Mouse (Mus musculus) spleen, postnatal 4 days (tissue): Measurements from ENCODE around the gene Slc12a8.

ENCODE experiments used
- DNase-seq, 2 experiments: peaks; one replicate each; pipeline ENCODE4 v3.0.0; 2022; ENCODE audit warnings: low spot score in 2 of 2

Slc12a8 gene

DNA sequence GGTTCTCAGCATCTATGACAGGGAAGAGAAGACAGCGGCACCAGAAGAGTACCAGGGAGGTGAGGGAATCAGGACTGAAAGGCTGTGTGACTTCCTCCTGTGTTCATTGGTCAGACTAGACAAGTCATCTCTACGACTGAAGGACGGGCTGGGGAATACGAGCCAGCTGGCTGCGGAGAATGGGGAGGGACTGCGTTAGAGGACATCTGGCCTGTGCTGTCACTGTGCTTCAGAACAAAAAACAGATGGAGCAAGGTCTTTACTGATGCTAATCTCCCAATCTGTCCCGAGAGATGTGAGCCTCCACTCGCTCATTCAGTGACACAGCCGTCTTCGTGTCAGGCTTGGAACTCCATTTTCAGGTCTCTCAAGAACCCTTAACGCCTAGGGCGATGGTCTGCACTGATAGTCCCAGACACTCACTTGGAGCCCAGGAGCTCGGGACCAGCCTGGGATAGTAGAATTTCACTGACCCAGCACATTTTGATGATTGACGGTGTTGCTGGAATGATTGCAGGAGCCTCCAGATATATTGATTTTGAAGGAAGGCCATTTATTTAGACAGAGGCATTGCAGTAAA is 156.5 kb downstream of the Slc12a8 start:
- no peak for DNase-seq

DNA sequence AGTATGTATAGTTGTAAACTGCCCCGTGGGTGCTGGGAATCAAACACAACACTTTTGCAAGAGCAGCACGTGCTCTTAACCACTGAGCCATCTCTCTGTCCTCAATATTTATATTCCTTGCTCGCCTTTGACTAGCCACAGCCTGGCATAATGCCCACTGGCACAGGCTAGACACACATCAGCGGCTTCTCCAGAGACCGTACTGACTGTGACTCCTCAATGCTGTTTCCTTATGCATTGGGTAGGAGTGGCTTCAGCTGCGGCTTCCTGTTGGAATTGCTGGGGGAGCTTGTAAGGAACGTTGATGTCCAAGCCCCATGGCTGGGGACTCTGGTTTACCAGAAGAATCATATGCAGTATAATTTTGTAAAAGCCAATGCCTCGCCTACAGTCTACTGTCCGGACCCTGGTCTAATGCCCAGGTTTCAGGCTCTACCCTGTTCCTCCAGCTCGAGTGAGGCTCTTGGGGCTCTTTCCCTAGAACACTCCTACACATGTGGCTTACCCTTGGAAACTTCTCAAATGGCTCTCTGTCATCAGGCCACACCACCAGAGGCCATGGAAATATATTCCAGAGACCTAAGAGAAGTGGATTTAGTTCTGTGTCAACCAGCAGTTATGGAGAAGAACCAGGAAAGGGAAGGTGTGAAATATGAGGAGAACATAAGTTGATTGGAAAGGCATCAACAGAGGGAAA is 158.2 kb downstream of the Slc12a8 start:
- no peak for DNase-seq

DNA sequence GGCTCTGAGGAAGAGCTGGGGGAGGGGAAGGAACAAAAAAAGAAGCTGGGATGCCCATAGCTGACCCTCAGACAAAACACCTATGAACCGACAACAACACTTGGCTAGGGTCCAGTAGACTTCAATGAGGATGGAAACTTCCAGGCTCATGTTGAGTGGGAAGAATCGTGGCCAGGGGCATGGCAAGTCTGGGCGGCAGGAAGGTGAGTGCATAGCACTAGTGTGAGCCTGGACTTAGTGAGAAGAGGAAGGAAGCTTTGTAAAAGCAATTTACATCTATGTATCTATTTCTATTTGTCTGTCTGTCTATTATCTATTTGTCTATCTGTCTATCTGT is 158.7 kb downstream of the Slc12a8 start:
- DNase-seq: no peak

DNA sequence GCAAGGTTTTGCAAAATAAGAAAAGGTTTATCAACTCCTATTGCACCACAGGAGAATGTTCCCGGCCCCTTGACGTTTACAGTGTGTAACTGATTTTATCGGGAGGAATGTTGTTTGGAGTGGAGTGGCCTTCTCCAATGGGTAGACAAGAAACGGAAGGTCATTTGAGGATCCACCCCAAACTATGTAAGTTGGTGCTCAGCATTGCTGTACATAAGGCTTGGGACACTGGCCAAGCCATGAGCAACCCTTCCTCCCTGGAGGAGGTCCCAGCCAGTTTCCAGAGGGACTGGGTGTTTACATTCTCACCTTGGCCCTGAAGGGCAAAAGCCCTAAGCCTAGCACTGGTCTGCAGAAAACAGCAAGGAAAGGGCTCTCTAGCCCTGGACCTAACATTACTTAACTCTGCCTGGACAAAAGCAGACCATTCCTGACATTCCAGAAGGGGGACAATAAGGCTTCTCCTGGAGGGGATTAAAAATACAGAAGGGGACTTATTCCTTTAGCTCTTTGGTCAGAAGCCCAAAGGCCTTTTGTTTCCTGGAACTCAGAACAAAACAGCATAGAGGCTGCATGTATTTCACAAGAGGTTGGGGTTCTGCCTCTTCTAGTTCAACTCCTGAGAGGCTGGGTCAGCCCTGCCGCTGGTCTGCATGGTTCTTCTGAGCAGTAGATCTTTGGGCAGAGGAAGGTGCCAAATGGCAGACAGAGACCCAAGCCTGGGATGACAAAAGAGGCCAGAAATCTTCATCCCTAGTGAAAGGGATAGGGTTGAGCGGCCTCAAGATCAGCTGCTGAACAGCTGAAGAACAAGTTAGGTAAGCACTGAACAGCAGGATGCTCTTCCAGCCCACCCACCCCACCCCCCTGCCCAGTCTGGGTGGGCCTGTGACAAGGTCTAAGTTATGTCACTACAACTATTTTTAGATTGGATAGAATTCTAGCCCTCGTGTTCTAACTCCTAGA is 159.5 kb downstream of the Slc12a8 start:
- no peak for DNase-seq

DNA sequence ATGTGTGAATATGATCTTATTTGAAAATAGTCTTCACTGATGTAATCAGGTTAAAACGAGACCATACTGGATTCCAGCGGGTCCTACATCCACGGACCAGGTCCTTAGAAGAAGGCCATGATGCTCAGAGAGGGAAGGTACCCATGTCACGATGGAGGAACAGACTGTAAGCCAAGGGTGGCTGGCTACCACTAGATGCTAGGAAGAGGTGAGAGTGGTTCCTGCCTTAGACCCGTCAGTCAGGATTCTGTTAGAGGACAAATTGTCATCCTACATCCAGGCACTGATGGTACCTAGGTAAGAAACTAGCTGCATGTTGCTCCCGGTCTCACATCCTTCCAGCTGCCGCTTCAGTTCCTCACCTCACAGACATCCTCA is 160.2 kb downstream of the Slc12a8 start:
- DNase-seq: no peak

DNA sequence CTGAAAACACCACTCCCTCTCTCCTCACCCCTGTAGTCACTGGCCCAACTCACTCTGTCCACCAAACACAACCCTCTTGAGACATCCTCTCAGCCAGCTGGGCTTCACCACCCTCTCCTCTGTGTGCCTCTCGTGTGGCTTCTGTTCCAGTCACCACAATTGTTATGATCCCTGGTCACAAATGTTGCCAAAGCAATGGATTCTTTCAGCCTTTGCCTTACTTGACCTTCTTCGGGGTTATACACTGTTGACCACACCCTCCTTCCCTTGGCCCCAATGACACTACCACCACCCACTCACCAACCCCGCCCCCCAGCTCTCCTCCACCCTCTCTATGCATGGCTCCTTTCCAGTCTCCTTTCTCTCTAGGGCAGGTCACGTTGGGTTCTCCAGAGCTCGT is 160.8 kb downstream of the Slc12a8 start:
- DNase-seq: no peak

DNA sequence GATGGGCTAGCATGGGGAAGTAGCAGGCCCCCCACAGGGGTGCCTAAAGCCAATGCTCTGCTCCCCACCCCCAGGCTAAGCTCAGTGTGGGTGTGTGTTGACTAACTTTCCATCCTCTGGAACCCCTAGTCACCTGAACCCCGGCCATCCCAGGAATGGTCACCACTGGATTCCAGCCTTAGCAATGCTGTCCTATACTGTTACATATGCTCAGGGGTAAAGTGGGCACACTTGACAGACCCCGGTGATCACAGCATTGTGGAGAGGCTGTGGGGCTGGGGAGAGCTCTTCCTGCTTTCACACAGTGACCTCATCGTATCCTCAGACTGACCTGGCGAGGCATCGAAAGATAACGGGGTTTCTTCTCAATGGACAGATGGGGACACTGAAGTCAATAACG is 163.1 kb downstream of the Slc12a8 start:
- no peak for DNase-seq

DNA sequence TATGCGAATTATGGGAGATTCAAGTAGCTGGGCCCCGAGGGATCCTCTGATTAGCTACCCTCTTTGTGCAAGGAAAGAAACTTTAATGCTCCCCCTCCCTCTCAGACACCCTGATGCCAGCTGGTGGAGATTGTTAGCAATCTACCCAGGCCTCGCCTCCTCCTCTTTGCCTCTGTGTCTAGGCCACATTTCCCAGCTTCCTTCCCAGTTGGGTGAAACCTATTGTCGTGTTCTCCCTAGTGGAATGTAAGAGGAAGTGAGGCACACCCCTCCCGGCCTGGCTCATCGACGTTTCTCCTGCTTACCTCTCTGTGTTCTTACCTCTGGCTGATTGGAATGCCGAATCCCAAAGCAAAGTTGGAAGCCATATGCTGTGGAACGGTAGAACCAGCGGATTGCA is 163.7 kb downstream of the Slc12a8 start:
- DNase-seq: no peak

DNA sequence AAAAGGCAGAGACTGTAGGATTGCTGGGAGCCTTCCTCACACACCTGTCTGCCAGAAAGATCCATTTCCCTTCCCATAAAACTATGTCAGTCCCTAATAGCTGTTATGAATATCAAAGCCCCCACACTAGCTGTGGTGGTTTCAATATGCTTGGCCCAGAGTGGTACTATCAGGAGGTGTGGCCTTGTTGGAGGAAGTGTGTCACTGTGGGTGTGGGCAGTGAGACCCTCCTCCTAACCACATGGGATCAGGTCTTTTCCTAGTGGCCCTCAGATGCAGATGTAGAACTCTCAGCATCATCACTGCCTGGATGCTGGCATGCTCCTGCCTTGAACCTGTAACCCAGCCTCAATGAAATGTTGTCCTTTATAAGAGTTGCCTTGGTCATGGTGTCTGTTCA is 164.5 kb downstream of the Slc12a8 start:
- no peak for DNase-seq

DNA sequence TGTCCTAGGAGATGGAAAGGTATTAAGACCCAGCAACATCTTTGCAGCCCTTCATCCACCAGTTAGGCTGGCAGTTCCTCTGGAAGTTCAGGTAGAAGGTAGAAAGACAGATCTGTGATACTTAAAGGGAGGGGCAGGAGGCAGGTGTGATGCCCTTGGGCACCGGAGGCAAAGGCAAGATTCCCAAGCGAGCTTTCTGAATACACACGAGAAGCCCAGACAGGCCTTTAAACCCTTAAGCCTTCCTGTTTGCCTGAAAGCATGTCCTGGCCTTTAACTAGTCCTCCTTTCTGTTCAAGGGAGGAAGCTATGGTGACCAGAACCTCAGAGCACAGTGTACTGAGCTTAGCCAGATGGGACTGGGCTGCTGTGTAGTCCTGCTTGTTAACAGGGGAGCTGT is 165.5 kb downstream of the Slc12a8 start:
- no peak for DNase-seq

DNA sequence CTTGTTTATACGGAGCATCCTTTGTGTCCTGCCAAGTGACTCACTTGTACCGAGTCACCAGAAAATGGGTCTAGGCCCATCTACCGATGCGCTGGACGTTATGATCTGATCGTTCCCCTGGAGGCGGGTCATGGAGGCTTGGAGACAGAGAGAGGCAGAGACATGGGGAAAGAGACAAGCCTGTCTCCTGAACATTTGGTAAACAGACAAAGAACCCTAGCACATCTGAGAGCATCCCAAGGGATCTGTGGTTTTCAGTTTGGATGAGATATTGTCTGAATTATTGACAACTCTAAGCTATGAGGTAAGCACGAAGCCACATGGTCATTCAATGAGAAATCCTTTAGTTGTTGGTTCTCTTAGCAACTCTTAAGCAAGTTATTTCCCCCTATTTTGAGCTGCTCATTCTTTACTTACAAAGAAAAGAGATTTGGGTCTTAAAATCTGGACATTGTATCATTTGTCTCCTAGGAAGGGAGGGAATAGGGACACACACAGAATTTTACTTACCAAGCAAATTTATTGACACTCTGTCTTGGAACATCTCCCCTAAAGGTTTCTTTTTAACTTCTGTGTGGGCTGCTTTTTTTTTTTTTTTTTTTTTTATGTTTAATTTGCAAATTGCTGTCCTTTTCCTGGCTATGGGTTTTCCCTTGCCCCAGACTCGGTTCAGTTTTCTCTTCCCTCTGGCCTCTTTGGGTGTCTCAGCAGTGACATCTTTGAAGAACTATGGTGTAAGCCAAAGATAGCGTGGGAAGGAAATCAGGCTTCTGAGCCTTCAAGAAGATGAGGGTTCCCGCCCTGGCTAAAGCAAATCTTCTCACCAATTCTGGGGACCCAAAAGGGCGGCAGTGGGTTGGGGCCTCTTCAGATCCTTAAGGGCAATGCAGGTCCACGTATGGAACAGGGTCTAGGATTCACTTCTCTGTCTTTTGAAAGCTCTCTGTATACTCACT is 166.4 kb downstream of the Slc12a8 start:
- no peak for DNase-seq

DNA sequence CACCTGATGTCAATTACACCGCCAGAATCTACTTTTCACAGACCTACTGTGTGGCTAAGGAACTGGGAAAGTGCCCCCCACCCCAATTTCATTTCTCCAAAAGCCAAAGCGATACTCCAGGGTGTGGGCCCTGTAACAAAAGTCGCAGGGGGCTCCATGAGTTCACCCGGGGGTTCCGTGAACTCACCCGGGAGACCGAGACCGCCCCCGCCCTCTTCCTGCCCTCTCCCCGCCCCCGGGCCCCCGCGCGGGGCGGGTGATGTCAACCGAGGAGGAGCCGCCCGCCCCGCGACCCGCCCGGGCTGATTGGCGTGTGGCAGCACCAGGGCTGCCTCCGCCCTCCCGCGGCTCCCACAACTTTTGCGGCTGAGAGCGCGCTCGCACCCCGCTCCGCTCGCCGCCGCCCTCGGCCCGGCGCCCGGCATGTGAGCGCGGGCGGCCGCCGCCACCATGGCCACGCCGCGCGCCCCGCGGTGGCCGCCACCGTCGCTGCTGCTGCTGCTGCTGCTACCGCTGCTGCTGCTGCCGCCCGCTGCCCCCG is 167.1 kb downstream of the Slc12a8 start, which contains the start of gene Heg1:
Gene Heg1, plus strand, starts transcription at position 209 of the 541 bp plus-strand sequence.
- DNase-seq: peak; percentile 81 to 90

DNA sequence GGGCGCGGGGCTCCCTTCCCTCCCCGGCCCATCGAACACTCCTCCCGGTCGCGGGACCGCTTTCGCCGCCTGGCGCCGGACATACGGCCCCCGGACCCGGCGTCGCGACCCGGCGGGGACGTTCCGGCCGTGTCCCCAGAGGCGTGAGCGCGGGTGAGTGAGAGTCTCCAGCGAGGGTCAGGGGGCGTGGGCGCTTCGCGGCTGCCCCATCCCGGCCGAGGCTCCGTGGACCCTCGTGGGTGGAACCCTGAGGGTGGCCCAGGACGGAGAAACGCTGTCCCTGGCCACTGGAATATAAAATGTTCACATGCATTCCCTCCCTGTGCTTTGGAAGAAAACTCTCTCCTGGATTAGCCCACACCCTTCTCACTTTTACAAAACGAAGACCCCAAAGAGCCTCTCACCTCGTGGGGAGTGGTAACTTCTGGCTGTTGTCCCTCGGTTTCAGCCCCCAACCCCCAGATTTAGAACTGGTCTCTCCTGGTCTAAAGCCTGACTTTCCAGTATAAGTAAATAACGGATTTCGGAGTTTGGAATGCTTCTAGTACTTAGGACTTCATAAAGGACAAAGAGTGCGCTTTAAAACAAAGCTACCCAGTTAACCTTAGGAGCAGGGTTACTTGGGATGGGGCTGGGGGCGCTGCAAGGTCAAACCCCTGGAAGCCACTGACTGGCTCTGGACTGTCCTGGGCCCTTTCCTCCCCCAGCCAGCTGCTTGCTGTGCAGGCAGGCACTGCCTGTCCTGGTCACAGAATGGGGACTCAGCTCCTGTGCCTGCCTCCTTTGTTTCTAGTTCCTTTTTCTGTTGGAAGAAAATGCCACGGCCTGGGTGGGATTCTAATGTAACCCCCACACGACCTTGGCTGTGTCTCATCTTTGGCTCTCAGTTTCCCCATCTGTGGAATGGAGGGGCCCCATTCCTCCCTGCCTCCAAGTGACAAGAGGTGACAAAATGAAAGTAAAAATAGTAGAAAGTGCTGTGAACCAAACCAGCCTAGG is 167.9 kb downstream of the Slc12a8 start:
- DNase-seq: peak; percentile 27 to 73

DNA sequence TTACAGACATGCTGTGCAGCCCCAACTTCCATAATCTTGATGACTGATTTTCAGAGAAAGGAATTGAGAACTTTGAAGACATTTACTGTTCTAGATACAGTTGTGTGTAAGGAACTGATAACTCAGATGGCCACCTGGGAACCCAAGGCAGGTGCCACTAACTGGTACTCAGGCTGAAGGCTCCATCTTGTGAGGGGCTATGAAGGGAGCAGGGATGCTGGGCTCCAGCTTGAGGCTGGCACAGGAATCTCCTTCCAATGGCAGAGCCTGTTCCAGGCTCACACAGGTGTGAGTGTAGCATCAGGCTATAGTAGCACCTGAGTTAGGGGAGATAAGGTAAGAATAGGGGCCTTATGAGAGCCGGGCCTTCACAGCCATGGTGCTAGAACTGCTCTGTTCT is 168.9 kb downstream of the Slc12a8 start:
- DNase-seq: no peak

DNA sequence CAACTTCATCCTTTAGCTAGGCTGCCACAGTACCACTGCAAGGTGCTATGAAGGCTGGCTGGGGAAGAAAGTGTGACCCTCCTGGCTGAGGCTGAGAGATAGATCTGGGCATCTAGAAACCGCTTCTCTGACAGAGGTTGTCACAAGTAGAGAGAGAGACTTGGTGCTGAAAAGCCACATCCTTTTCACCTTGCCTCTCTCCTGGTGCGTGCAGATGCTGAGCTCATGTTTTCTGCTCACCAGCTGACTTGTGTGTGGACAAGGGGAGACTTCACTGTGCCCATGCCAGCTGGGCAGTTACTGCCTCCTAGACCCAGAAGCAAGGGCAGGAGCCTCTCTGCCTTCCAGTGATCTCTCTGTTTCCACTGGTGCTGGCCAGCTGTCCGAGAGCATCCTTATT is 170.6 kb downstream of the Slc12a8 start:
- no peak for DNase-seq

DNA sequence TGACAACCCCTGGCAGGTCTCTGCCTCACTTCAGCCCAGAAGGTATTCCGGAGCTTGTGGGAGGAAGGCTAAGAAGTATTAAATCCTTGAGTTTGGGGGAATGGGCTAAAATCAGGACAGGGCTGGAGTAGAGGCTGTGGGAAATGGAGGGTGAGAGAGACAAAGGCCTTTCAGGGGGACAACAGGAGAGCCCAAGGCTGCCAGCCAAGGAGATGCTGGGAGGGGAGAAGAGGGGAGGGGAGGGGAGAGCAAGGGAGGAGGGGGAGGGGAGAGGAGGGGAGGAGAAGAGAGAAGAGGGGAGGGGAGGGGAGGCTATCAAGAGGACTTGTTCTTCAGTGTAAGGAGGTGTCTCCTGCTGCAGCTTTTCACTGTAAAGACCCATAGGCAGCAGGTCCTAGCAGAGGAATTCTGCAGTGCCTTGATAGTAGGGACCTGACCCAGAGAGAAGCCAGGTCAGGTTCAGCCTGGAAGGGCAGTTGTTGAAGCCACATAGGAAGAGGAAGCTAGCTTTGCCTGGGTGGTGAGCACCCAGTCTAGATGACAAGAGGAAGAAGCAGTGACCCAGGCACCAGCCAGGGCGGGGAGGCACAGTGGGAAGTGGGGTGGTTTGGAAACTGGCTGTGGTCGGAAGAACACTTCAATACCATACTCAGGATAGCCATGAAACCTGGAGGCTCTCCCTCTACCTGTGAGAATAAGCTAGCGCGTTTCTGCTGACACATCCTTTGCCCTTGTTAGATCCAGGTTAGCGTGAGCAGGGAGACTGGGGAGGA is 174.0 kb downstream of the Slc12a8 start:
- peak; percentile 62 to 78 for DNase-seq

DNA sequence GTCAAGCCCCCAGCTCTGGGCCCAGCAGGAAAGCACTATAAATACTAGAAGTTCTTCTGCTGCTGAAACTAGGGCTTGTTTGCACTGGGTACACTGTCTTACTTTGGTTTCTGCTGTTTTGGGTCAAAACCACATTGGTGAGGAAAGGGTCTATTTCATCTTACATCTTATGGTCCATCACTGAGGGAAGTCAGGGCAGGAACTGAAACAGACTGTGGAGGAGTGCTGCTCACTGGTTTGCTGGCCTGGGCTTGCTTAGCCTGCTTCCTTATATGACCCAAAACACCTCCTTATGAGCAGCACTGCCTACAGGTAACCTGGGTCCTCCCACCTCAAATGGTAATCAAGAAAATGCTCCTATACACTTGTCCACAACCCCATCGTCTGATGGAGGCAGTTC is 176.4 kb downstream of the Slc12a8 start:
- DNase-seq: no peak

DNA sequence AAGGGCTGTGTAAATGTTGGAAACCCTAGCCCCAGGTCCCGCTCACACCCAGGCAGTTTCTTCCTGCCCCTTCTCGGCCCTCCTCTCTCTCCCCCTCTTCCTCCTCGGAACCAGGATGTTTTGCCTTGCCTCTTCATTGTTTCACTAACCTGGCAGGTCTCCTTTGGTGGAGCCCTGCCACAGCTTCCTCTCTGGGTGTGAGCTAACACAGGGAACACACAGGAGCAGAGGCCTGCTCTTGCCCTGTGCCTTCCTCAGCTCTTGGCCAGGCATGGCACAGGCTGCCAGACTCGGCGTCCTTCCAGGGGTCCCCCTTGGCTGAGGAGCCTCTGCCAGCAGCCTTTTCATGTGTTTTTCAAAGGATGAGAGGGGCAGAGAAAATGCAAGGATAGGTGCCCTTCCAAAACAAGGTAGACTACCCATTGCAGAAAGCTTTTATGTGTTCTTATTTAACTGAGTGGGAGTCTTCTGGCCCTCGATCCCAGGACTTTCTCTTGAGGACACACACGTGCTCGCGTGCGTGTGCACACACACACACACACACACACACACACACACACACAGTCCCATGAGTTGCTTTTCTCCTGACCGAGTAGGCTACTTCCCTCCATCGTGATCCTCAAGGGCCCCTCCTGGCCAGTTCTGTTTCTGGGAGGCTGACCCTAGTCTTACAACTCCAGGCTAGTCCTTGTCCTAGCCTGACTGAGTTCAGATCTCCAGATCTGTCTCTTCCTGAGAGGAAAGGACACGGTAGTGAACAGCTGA is 179.9 kb downstream of the Slc12a8 start:
- DNase-seq: no peak
